Mouse (Mus musculus) cortical plate, adult 2 months (tissue): Measurements from ENCODE around the gene Adnp.
"Not testable (repeated sequence)": the region's sequence is repeated elsewhere in the genome, so short reads cannot be mapped to it uniquely, and the experiment has no call there.

Experiments used
- CTCF ChIP-seq: fragments of 200-500 bp; IDR thresholded peaks from 2 replicates; pipeline ENCODE4 v1.5.1; 2011; ENCODE audit warnings: mild to moderate bottlenecking, control low read depth, low read length; ENCODE audit not compliant: insufficient read depth; ENCODE audit errors: extremely low read depth
- POLR2A ChIP-seq: fragments of 200-500 bp; IDR thresholded peaks from 2 replicates; pipeline ENCODE4 v1.6.1; 2011; ENCODE audit warnings: mild to moderate bottlenecking, low read length, control low read depth; ENCODE audit not compliant: insufficient read depth; ENCODE audit errors: extremely low read depth

DNA sequence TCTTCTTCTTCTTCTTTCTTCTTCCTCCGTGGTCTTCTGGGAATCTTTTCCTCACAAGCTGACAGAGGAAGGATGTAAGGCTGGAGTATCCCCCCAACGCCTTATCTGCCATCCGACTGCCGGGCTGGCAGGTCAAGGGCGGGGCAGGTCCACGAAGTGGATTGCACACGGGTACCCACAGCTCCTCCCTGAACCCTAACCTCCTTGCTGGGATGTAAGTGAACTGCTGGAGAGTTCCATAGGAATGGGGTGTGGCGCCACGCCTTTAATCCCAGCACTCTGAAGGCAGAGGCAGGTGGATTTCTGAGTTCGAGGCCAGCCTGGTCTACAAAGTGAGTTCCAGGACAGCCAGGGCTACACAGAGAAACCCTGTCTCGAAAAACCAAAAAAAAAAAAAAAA, 48.9 kb downstream of the Adnp start:
- not testable (repeated sequence) for TF ChIP-seq CTCF, POLR2A
